Mouse (Mus musculus) kidney, postnatal 0 days (tissue): ENCODE measurements around the gene Dst. TPM values are rescaled to one million over a fixed set of nuclear protein-coding genes. Genes with fewer than 3 reads are reported as not detected.

Experiments
- ATAC-seq: fragments of 200-750 bp; cut with Nextera tagmentation; replicated peaks from 2 replicates; pipeline ENCODE4 v1.8.0; 2017; ENCODE audit warnings: low read depth, moderate number of reproducible peaks, moderate TSS enrichment, moderate library complexity; ENCODE audit not compliant: low FRiP score
- DNase-seq: peaks from one replicate; pipeline ENCODE4 v3.0.0-alpha.2; 2016; ENCODE audit warnings: low spot score
- H3K27ac ChIP-seq: fragments of 300-500 bp; sonication (generic); 2 replicates; pipeline ENCODE4 v1.5.1; 2014; ENCODE audit warnings: mild to moderate bottlenecking
- H3K27me3 ChIP-seq: fragments of 300-500 bp; sonication (generic); 2 replicates; pipeline ENCODE4 v1.6.1; 2014; ENCODE audit warnings: low read length, mixed read lengths; ENCODE audit not compliant: insufficient read depth
- H3K36me3 ChIP-seq: fragments of 300-500 bp; sonication (generic); 2 replicates; pipeline ENCODE4 v1.6.1; 2014; ENCODE audit warnings: low read length, mixed read lengths; ENCODE audit not compliant: insufficient read depth
- H3K4me1 ChIP-seq: fragments of 300-500 bp; sonication (generic); replicated peaks from 2 replicates; pipeline ENCODE4 v1.6.1; 2014; ENCODE audit warnings: antibody characterized with exemption, low read length, mixed read lengths; ENCODE audit not compliant: insufficient read depth
- H3K4me2 ChIP-seq: fragments of 300-500 bp; sonication (generic); 2 replicates; pipeline ENCODE4 v1.6.1; 2014; ENCODE audit warnings: mild to moderate bottlenecking, low read length, moderate library complexity, mixed read lengths
- H3K4me3 ChIP-seq: fragments of 300-500 bp; sonication (generic); replicated peaks from 2 replicates; pipeline ENCODE4 v1.5.1; 2014; ENCODE audit warnings: low read depth, low read length
- H3K9ac ChIP-seq: fragments of 300-500 bp; sonication (generic); 2 replicates; pipeline ENCODE4 v1.6.1; 2014; ENCODE audit warnings: low read depth, low read length
- H3K9me3 ChIP-seq: fragments of 300-500 bp; sonication (generic); replicated peaks from 2 replicates; pipeline ENCODE4 v1.6.1; 2016; ENCODE audit warnings: low read length, inconsistent platforms, mixed read lengths
- CTCF ChIP-seq: IDR thresholded peaks from 2 replicates; pipeline ENCODE4 v1.5.1; 2016; ENCODE audit warnings: antibody characterized with exemption, low read depth, mild to moderate bottlenecking, moderate library complexity
- WGBS: fragments of 180-500 bp; shearing (Covaris S2); extraction: QIAGEN DNeasy Blood & Tissue Kit; methylation state at CpG from one replicate; pipeline ENCODE4 v1.1.7; 2014; 5-methylcytosine and 5-hydroxymethylcytosine counted together
- polyA plus RNA-seq: library from polyadenylated mRNA; unstranded; fragments of >200 nt; fragmentation: Nextera tagmentation; extraction: Ambion mirVana; gene quantifications from 2 replicates; pipeline ENCODE4 v1.2.1, GENCODE M21; 2015

Dst gene
- polyA plus RNA-seq, 1 experiment from 2014 or later = 22.4 TPM

DNA sequence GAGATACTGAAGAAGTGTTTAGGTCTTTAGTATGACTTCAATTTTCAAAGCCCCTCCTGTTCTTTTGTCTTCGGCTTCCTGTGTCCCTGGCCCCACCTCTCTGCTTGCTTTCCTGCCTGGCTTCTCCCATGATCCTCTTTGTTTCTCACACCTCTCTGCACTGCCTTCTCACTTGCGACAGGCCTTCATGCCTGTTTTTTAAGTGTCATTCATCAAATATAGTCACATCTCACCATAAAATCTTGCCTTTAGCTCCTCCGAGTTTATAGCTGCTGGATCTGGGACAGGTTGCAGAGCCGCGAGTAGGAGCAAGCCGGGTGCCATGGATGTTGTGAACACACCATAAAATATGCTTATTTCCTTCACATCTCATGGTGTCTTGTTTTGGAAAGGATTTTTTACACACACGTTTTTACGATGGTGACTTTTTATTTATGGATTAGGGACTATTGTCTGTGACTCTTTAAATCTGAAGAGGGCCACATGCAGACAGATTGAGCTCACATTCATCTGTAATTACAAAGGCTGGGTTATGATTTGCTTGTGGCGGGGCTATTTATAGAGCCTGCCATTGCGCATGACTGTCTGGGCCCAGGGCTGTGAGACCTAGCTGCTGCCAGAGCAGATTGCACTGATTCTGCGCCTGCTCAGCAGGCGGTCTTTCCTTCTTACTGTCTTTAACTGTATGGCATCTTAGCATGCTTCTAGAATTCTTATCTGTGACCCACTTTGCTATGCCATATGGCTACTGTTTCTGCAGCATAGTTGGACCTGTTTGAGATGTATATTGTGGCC is 38.8 kb downstream of the Dst start:
- WGBS = 64% methylated on average over 12 of the region's 12 CpGs
- DNase-seq = peak; percentile 65

DNA sequence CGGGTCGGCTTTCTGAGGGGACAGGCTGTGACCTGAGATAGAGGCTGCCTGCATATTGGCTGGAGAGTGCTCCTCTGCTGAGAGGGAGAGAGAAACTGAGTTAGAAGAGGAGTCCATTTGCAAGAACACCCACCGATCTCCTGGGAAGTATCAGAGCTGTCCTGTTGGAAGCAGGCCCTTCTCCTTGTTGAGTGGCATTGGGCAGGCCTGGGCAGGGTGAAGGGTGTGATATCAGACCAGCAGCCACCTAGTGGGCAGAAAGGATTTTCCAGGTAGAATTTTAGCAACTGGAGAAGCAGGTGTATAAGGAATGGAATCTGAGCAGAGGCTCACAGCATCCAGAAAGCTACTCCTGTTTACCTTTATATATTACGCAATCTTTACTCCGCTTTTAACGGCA is 39.8 kb downstream of the Dst start:
- H3K4me1 ChIP-seq = no peaks in the 10 kb centered on the region
- 94% methylated on average over 6 of the region's 6 CpGs for WGBS

More for the DNA sequence above, 38.8 kb downstream of the Dst start:
- no peak; the same call in 1 of the 2 replicates for ATAC-seq
- no peak for TF ChIP-seq CTCF
- Histone ChIP-seq H3K27ac (no peak overlapping the region), H3K4me1 (no peaks in the 10 kb centered on the region), H3K4me3 (no peak overlapping the region), H3K36me3 (no peaks in the 10 kb centered on the region), H3K9me3 (no peaks in the 10 kb centered on the region), H3K9ac (no peak overlapping the region), H3K4me2 (no peak overlapping the region), H3K27me3 (no peaks in the 10 kb centered on the region)

DNA sequence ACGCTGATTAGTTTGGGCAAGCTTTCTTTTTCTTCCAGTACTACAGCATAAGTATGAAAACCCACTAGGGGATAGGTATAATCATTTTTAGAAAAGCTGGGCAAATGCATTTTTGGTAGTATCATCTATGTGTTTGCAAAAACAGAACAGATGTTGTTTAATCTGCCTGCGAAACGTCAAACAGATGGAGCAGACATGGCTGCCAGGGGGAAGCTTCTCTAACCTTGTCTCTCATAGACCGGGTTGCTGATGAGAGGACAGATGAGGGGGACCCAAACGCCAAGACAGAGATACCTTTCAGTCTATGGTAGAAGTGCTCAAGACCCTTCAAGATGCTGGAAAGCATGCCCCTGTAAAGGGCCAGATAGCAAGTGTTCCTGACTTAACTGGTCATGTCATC is 40.5 kb downstream of the Dst start:
- H3K9ac ChIP-seq = no peak overlapping the region
- no peaks in the 10 kb centered on the region for H3K36me3 ChIP-seq
- no peak overlapping the region for H3K4me2 ChIP-seq
- H3K4me1 ChIP-seq = no peaks in the 10 kb centered on the region
- no peak for TF ChIP-seq CTCF
- H3K9me3 ChIP-seq = no peaks in the 10 kb centered on the region
- DNase-seq = no peak
- no peaks in the 10 kb centered on the region for H3K27me3 ChIP-seq
- ATAC-seq = no peak
- H3K27ac ChIP-seq = no peak overlapping the region
- H3K4me3 ChIP-seq = no peak overlapping the region
- 94% methylated on average over 5 of the region's 5 CpGs for WGBS

More for the DNA sequence above, 39.8 kb downstream of the Dst start:
- DNase-seq (no peak), ATAC-seq (no peak)
- Histone ChIP-seq H3K4me3 (no peak overlapping the region), H3K9me3 (no peaks in the 10 kb centered on the region), H3K36me3 (no peaks in the 10 kb centered on the region), H3K4me2 (no peak overlapping the region), H3K9ac (no peak overlapping the region), H3K27me3 (no peaks in the 10 kb centered on the region), H3K27ac (no peak overlapping the region)
- peak; percentile 43 for TF ChIP-seq CTCF

DNA sequence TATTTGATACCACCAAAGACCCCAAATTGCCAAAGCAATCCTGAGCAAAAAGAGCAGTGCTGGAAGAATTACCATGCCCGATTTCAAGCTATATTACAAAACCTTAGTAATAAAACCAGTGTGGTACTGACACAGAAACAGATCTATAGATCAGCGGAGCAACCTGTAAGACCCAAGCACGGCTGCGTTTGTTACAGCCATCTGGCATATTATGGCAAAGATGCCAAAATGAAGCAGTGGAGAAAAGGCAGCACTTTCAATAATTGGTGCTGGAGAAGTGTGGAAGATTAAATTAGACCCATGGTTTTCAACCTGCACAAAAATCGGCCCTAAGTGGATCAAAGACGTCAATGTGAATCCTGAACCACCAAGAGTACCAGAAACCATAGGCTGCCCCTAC is 47.6 kb downstream of the Dst start:
- WGBS = 98% methylated on average over 6 of the region's 6 CpGs
- Histone ChIP-seq H3K27ac (no peak overlapping the region), H3K9me3 (no peaks in the 10 kb centered on the region), H3K4me1 (no peaks in the 10 kb centered on the region), H3K36me3 (no peaks in the 10 kb centered on the region), H3K27me3 (no peaks in the 10 kb centered on the region), H3K9ac (no peak overlapping the region), H3K4me3 (no peak overlapping the region), H3K4me2 (no peak overlapping the region)
- no peak for TF ChIP-seq CTCF
- no peak for ATAC-seq
- DNase-seq = no peak

DNA sequence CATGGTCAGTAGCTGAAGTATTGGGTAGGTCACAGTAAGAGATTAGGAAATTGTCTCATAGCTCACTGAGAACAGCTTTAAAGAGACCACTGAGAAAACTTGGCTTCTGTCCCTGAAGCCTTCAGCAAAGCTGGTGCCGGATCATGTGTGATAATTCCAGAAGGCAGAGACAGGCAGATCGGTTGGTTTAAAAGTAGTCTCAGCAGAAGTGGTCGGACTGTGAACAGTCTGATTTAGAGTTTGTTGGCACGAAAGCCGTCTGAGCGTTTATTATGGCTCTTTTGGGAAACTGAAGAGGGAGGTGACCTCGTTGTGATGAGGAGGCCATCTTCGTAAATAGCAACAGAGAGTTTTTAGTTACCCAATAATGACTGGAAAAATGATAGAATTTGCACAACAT is 52.4 kb downstream of the Dst start:
- no peak overlapping the region for H3K4me2 ChIP-seq
- no peak for TF ChIP-seq CTCF
- H3K36me3 ChIP-seq = no peaks in the 10 kb centered on the region
- DNase-seq = no peak
- no peak overlapping the region for H3K9ac ChIP-seq
- no peak for ATAC-seq
- H3K4me1 ChIP-seq = no peaks in the 10 kb centered on the region
- WGBS = 62% methylated on average over 8 of the region's 8 CpGs
- H3K27ac ChIP-seq = no peak overlapping the region
- H3K9me3 ChIP-seq = no peaks in the 10 kb centered on the region
- H3K4me3 ChIP-seq = no peak overlapping the region
- H3K27me3 ChIP-seq = no peaks in the 10 kb centered on the region

DNA sequence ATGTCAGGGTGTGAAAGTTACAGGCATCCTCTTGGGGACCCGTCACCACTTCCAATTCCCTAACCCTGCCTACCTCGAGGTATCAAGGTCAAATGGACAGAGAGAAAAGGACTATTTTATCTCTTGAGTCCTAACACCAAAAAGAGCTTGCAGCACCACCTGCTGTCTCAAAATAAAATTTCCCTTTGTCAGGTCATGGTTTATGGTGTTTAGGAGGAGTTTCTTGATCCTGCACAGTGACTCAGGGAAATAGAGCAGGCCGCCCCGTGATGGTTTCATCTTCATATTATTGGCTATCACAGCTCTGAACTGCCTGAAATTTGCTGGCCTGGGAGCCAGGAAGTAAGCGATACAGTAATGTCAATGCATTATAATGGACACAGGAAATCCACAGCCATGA is 56.6 kb downstream of the Dst start:
- WGBS = 32% methylated on average over 5 of the region's 5 CpGs
- H3K4me2 ChIP-seq = no peak overlapping the region
- TF ChIP-seq CTCF = peak; percentile 79
- no peak overlapping the region for H3K27ac ChIP-seq
- H3K9me3 ChIP-seq = no peaks in the 10 kb centered on the region
- no peak overlapping the region for H3K4me3 ChIP-seq
- H3K9ac ChIP-seq = no peak overlapping the region
- H3K36me3 ChIP-seq = no peaks in the 10 kb centered on the region
- H3K4me1 ChIP-seq = no peaks in the 10 kb centered on the region
- no peaks in the 10 kb centered on the region for H3K27me3 ChIP-seq
- ATAC-seq = no peak
- peak; percentile 71 for DNase-seq
